Mouse (Mus musculus) inflammation-experienced regulatory T-cells, adult 6 months (primary cell): Measurements from ENCODE around the gene Olfr338. TPM values are rescaled to one million over a fixed set of nuclear protein-coding genes. Genes with fewer than 3 reads are reported as not detected.
"Not testable (repeated sequence)": the region's sequence is repeated elsewhere in the genome, so short reads cannot be mapped to it uniquely, and the experiment has no call there.

Experiments used
- ATAC-seq: one replicate; pipeline ENCODE4 v1.8.0; 2017
- polyA plus RNA-seq, 3 experiments: library from polyadenylated mRNA; unstranded; fragments of 100-300 nt; shearing (Covaris generic); gene quantifications; one replicate each; pipeline ENCODE4 v1.2.1; 2017

Gene Olfr338
- under 1 TPM in 2 of 3 experiments, not detected in 1; 0.12 to 0.13 TPM for polyA plus RNA-seq

DNA sequence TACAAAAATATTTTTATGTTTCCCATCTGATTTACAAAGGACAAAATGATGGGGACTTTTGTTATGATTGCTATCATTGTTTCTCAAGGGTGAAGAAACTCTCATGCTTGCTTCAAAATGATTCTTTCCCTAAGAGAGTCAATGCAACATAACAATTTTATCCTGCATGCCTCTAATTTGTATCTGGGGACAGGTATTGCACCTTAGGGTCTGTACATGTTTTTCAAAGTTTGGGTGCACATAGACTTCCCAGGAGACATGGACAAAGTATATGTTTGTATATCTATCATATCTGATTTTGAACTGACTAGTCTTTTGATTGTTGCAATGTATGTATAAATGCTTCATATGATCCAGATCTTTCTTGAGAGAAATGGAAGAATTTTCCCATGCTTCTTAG, at the start of gene Olfr338:
TSS of gene Olfr338 (plus strand) at position 301 of the 400 bp plus-strand sequence.
- ATAC-seq = no peak

- not testable (repeated sequence) for ATAC-seq
Observed at GRCm38 (mm10) chr2:36415174-36415573, 41.9 kb downstream of the Olfr338 start.

DNA sequence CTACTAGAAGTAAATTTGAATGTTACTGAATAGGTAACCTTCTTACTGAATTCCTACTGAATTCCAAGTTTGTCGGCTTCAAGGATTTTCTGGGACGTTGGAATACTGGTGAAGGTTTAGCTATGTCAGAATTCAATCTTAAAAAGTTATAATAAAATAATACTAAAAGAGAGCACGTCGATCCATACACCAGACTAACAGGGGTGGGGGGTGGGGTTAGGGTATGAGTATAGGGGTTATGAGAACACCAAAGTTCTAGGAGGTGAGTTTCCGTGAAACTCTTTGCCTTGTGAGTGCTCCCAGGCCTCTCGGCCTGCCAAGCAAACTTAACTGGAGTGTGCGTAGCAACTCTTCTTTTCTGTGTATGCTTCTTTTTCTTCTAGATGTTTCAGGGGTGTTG, 42.3 kb downstream of the Olfr338 start:
- not testable (repeated sequence) for ATAC-seq

DNA sequence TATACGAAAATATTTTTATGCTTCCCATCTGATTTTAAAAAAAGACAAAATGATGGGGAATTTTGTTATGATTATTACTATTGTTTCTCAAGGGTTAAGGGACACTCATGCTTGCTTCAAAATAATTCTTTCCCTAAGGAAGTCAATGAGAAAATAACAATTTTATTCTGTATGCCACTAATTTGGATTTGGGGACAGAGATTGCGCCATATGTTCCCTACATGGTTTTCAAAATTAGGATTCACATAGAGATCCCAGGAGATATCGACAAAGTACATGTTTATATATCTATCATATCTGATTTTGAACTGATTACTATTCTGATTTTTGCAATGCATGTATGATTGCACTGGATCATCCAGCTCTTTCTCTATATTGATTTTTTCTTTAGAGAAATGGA, 45.3 kb downstream of the Olfr338 start, which contains the start of gene Olfr339:
TSS of gene Olfr339 (plus strand) at position 301 of the 400 bp plus-strand sequence.
- ATAC-seq = no peak

Other genes with a start within 250 kb of the Olfr338 start
- 10 to 100 TPM; 12.7 to 19.7 (median 15.2) TPM for gene Mrrf, start 237.1 kb upstream of the Olfr338 start, polyA plus RNA-seq
- 10 to 100 TPM; 45.5 to 59.4 (median 55.0) TPM for gene Rbm18, start 236.7 kb upstream of the Olfr338 start, polyA plus RNA-seq
- gene Ptgs1, start 143.1 kb upstream of the Olfr338 start, polyA plus RNA-seq = 1 to 10 TPM in 1 of 3 experiments, under 1 TPM in 2; 0.44 to 2.9 (median 0.69) TPM
- not detected for gene Olfr339, start 45.4 kb downstream of the Olfr338 start, polyA plus RNA-seq
- not detected for gene Olfr340, start 79.1 kb downstream of the Olfr338 start, polyA plus RNA-seq
- under 1 TPM in 1 of 3 experiments, not detected in 2; 0.30 TPM for gene Olfr341, start 108.9 kb downstream of the Olfr338 start, polyA plus RNA-seq
- not detected for gene Olfr342, start 151.5 kb downstream of the Olfr338 start, polyA plus RNA-seq
- gene Olfr344, start 193.1 kb downstream of the Olfr338 start, polyA plus RNA-seq = under 1 TPM in 1 of 3 experiments, not detected in 2; 0.05 TPM